Mouse (Mus musculus): ENCODE data around the gene Bri3. TPM values are rescaled to one million over a fixed set of nuclear protein-coding genes. Genes with fewer than 3 reads are reported as not detected.

The Bri3 gene
- 6.2 TPM for polyA plus RNA-seq (2017; shearing (Covaris generic))

GRCm38 (mm10) chr5:144243901-144244487, at the start of gene Bri3:
Gene Bri3 (plus strand): TSS chr5:144244437.

GRCm38 (mm10) chr5:144223503-144223862, 20.8 kb upstream of the Bri3 start, which contains the start of gene Tecpr1:
Gene Tecpr1 (minus strand): TSS chr5:144223615.

GRCm38 (mm10) chr5:144357881-144358591, 113.8 kb downstream of the Bri3 start, which contains the start of gene Baiap2l1:
Gene Baiap2l1 (minus strand): TSS chr5:144358112.

Other genes with a start within 250 kb of the Bri3 start
- 70.2 TPM for gene Ccz1, start 229.6 kb upstream of the Bri3 start, polyA plus RNA-seq (2017; shearing (Covaris generic))
- not detected for gene Ocm, start 217.8 kb upstream of the Bri3 start, polyA plus RNA-seq (2017; shearing (Covaris generic))
- gene Lmtk2, start 144.0 kb upstream of the Bri3 start, polyA plus RNA-seq (2017; shearing (Covaris generic)), result 15.7 TPM
- gene Bhlha15, start 54.2 kb upstream of the Bri3 start, polyA plus RNA-seq (2017; shearing (Covaris generic)), result 0.05 TPM
- 209 TPM for gene Tecpr1, start 20.8 kb upstream of the Bri3 start, polyA plus RNA-seq (2017; shearing (Covaris generic))
- gene Baiap2l1, start 113.7 kb downstream of the Bri3 start, polyA plus RNA-seq (2017; shearing (Covaris generic)), result 0.99 TPM

All from CD4-positive, CD25-positive, alpha-beta regulatory T cell (primary cell).